Mouse (Mus musculus): ENCODE measurements around the gene Meis1.

GRCm38 (mm10) chr11:18981367-18981766 is 37.4 kb downstream of the Meis1 start:
- TF ChIP-seq POLR2A (IDR thresholded peaks at IDR 0.05; ENCODE audit: insufficient read depth, low read length) = no peak
- TF ChIP-seq CTCF (IDR thresholded peaks at IDR 0.05; ENCODE audit: low read depth, low read length) = no peak
